Mouse (Mus musculus) fibroblast of lung, adult 2 months (primary cell): ENCODE results near the gene Zfp958.
"Not testable (repeated sequence)": the region's sequence is repeated elsewhere in the genome, so short reads cannot be mapped to it uniquely, and the experiment has no call there.

Source experiments
- DNase-seq: peaks from one replicate; pipeline ENCODE4 v3.0.0-alpha.2; 2011; ENCODE audit warnings: low read depth

Gene Zfp958

DNA sequence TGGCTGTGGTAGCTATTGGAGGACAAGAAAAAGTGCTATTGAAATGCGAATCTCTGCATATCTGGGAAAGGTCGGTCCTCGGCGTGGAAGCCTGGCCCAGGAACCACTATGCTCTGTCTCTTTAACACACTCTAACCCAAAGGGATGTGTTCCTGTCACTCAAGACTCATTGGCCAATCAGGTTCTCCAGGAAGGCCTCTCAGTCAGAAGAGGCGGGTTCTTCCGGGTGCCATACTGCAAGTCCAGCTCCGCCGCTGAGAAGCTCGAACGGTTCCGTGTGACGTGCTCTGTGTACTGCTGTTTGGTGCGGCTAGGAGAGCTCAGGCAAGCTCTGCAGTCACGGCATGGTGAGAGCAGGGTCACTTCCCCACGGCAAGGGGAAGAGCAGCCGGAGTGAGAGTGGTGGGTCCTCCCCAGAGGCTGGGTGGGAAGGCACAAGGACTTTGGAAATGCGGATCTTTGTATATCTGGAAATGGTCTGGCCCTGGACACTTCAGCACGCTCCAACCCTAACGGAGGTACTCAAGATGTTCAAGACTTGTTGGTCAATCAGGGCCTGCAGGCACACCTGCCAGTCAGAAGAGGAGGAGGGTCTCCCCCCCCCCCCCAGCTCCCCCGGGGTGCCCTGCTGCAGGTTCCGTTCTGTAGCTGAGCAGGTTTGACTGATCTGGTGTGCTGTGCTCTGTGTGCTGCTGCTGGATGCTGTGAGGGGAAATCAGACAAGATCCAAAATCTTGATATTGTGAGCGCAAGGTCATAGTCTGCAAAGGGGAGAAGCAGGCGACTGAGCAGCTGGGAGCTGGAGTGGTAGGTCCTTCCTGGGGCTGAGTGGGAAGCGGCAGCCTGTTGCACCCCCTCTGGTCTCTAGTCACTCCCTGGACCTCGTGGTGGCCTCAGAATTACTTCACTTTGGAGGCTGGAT, at the start of gene Zfp958:
TSS of gene Zfp958 (plus strand) at position 236 of the 922 bp plus-strand sequence.
- DNase-seq = peak; percentile 96

- no peak for DNase-seq
Observed at GRCm38 (mm10) chr8:4581986-4582385, 31.0 kb upstream of the Zfp958 start.

DNA sequence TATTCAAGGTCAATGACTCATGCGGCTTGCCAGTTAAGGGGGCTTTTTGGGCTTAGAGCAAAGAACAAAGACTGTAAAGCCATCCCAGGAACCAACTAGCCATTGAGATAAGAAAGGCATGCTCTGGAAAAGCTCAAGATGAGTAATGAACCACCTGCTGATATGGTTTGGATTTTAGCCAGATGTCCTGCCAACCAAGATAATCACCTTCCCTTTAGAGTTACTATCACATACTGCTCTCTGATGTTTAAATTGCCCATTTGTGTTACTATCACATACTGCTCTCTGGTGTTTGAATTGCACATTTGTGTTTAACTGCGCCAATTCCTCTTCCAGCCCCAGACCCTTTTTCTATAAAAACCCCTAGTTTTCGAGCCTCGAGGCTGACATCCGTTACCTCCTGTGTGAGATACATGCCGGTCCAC, 30.2 kb upstream of the Zfp958 start:
- no peak for DNase-seq

DNA sequence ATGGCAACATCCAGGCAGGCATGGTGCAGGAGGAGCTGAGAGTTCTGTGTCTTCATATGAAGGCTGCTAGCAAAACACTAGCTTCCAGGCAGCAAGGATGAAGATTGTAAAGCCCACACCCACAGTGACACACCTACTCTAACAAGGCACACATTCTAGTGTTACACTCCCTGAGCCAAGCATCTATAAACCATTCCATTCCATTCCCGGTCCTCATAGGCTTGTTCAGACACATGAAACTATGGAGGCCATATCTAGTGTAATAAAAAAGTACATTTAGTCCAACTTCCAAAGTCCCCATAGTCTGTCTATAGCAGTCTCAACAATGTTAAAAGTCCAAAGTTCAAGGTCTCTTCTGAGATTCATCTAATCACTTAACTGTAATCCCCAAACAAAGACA, 28.3 kb upstream of the Zfp958 start:
- DNase-seq = no peak

DNA sequence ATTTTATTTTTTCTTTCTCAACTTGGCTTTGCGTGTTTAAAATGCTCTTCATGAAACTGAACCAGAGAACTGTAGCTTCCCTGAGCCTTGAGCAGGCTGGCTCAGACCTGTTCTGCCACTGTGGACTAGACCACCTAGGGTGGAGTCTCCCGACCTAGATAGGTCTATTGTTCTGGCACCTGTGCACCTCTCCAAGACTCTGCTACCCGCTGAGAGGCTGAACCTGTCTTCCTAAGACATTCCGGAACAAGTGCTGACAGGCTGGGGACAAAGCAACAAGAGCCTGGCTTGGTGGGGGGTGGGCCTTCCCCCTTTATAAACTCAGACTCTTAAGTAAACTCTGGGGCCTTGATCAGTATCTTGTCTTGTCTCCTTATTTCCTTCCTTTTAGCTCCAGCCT, 26.6 kb upstream of the Zfp958 start:
- no peak for DNase-seq

GRCm38 (mm10) chr8:4588165-4589000, 24.6 kb upstream of the Zfp958 start:
- DNase-seq = no peak

GRCm38 (mm10) chr8:4608896-4609295, 4.1 kb upstream of the Zfp958 start:
- no peak for DNase-seq

GRCm38 (mm10) chr8:4611626-4612175, 1.3 kb upstream of the Zfp958 start:
- DNase-seq = not testable (repeated sequence)

GRCm38 (mm10) chr8:4627349-4627748, 14.4 kb downstream of the Zfp958 start:
- DNase-seq = no peak

DNA sequence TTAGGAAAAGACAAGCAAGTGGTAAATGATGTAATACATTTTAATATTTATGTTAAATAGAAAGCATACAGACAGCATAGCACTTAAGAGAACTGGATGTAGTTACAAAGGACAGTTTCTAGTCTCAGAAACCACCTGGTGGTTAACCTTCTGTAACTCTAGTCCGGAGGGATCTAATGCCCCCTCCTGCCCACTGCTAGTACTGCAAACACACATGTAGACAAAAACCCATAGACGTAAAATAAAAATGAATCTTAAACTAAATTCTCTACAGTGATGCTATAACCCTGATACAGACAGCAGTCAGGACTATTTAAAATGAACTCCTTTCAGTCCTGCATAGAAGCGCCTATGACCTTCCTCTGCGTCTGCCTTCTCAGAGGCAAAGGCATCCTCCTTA, 24.1 kb downstream of the Zfp958 start:
- DNase-seq = no peak

DNA sequence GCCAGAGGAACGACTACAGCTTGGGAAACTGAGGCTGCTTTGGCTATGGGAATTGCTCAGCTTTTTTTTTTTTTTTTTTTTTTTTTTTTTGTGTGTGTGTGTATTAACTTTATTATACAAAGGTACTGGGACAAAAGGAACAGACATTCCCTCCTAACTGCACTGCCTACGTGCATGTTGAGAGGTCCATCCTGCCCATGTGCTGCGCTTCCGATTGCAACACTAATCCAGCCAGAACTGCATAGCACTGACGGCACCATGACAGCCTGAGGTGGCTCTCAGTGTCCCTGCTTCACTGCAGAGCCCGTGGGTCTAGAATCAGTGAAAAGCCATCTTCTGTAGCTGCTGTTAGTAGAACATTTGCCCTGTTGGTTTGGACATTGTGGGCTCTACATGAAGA, 30.0 kb downstream of the Zfp958 start:
- DNase-seq = not testable (repeated sequence)

- no peak for DNase-seq
Observed at GRCm38 (mm10) chr8:4656536-4656935, 43.6 kb downstream of the Zfp958 start.

GRCm38 (mm10) chr8:4675191-4676003, 62.4 kb downstream of the Zfp958 start:
- no peak for DNase-seq

- no peak for DNase-seq
Observed at GRCm38 (mm10) chr8:4676586-4676985, 63.6 kb downstream of the Zfp958 start.

DNA sequence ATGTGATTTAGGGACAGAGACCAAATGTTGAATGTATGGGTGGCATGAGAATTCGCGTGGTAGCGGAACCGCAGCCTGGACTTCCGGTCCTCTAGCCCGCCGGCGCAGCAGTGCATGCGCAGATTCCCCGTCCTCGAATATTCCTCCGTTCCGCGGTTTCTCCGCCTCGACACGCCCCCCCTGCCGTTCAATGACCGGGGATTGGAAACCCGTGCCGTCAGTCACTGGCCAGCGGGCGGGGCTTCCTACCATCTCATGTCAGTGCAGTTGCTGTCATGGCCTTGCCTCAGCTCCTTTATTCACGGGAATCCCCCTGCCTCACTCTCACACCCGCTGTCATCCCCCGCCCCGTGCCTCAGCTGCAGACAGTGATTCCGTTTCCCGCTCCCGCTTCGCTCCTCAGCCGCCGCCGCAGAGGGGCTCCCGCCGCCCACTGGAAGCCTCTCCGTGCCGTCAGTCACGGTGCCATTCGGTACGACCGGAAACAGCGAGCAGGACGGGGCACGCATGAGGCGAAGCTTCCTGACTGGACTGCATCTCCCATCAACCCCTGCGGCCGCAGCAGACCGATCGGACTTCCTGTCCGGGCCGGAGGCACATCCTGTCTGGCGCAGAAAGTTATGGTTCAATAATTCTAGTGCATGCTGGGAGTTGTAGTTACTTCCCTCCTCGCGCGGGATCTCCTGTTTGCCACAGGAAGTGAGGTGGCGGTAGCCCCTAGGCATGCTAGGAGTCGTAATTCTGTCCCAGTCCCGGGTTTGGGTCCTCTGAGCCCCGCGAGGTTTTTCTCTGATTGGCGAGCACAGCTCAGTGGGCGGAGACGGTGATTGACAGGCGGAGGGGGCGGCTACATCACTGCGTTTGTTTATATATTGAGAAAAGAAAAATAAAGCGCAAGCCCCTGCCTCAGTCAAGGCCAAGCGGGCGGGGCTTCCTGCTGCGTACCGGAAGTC, 64.6 kb downstream of the Zfp958 start:
- peak; percentile 98 for DNase-seq

- DNase-seq = peak; percentile 84
Observed at GRCm38 (mm10) chr8:4678218-4678907, 65.4 kb downstream of the Zfp958 start.

DNA sequence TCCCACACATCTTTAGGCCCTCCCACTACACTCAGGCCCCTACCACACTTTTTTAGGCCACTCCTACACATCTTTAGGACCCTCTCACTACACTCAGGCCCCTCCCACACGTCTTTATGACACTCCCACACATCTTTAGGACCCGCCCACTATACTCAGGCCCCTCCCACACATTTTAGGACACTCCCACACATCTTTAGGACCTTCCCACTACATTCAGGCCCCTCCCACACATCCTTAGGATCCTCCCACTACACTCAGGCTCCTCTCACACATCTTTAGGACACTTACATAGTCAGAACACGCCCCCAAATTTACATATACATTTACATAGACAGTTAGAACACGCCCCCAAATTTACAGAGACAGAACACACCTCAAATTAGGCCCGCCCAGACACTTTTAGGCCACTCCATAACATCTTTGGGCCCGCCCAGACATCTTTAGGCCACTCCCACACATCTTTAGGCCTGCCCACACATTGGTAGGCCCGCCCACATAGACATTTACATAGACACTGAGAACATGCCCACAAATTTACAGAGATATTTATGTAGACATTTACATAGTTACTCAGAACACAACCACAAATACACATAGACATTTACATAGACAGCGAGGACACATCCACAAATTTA, 66.1 kb downstream of the Zfp958 start:
- no peak for DNase-seq

DNA sequence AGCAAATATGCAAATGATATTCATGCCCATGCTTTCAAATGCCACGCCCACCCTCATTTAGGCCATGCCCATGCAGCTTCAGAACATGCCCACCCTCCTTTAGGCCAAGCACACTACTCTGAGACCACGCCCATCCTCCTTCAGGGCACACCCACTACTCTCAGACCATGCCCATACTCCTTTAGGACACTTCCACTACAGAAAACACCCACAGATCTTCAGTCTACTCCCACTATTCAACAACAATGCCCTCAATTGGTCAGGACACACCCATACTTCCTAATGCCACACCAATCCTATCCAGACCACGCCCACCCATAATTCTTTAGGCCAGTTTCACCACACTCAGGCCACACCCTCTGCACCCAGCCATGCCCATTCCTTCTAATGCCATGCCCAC, 66.8 kb downstream of the Zfp958 start:
- DNase-seq = no peak
